Mouse (Mus musculus) liver, adult 10 weeks (tissue): Measurements from ENCODE around the gene Olfr773. TPM values are rescaled to one million over a fixed set of nuclear protein-coding genes. Genes with fewer than 3 reads are reported as not detected.

ENCODE experiments used
- polyA plus RNA-seq: library from polyadenylated mRNA; stranded (reverse); fragments of 350-450 nt; fragmentation: Illumina TruSeq; extraction: RNeasy Lipid Tissue Mini Kit (QIAGEN cat#74804); gene quantifications from one replicate; pipeline ENCODE4 v1.2.3, GENCODE M21; 2014; ENCODE audit warnings: low read depth, low replicate concordance

Olfr773 gene
- polyA plus RNA-seq: not detected

DNA sequence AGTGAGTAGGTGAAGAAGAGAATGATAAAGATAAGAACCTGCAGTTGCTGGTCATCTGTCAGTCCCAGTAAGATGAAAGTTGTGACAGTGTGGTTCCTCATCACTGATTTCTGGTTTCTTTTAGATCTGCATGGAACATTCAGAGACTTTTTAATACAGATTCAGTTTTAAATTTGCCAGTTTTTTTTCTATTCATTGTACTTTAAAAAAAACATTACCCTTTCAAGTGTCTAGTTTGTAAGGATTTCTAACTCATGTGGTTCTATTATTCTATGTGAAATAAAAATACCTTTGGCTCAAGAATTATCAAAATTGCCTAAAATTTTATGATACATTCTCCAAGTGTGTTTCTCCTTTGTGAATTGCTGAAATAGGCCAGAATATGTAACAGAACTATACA is at the start of gene Olfr773:
Gene Olfr773 (minus strand): TSS at position 101 of the 400 bp plus-strand sequence.

GRCm38 (mm10) chr10:129235904-129236303 is 48.7 kb upstream of the Olfr773 start, which contains the start of gene Olfr774:
Gene Olfr774, plus strand, starts transcription at chr10:129236204.

GRCm38 (mm10) chr10:129177821-129178220 is 9.4 kb downstream of the Olfr773 start, which contains the start of gene Olfr772:
Gene Olfr772, minus strand, starts transcription at chr10:129177921.

GRCm38 (mm10) chr10:129164651-129165050 is 22.6 kb downstream of the Olfr773 start, which contains the start of gene Olfr771:
Gene Olfr771, minus strand, starts transcription at chr10:129164751.

GRCm38 (mm10) chr10:129138898-129139297 is 48.3 kb downstream of the Olfr773 start, which contains the start of gene Olfr770:
Gene Olfr770, minus strand, starts transcription at chr10:129138998.

Other genes starting within 250 kb of the Olfr773 start
- gene Mettl7b, start 226.4 kb downstream of the Olfr773 start, polyA plus RNA-seq: 198 TPM
- not detected for gene Olfr9, start 198.0 kb downstream of the Olfr773 start, polyA plus RNA-seq
- not detected for gene Olfr763, start 176.6 kb downstream of the Olfr773 start, polyA plus RNA-seq
- gene Olfr764-ps1, start 147.5 kb downstream of the Olfr773 start, polyA plus RNA-seq: not detected
- gene Olfr765, start 137.4 kb downstream of the Olfr773 start, polyA plus RNA-seq: not detected
- not detected for gene Olfr766-ps1, start 118.4 kb downstream of the Olfr773 start, polyA plus RNA-seq
- gene Olfr767, start 104.5 kb downstream of the Olfr773 start, polyA plus RNA-seq: not detected
- not detected for gene Olfr768, start 88.0 kb downstream of the Olfr773 start, polyA plus RNA-seq
- not detected for gene Olfr769, start 69.6 kb downstream of the Olfr773 start, polyA plus RNA-seq
- not detected for gene Olfr770, start 48.4 kb downstream of the Olfr773 start, polyA plus RNA-seq
- gene Olfr771, start 22.7 kb downstream of the Olfr773 start, polyA plus RNA-seq: not detected
- not detected for gene Olfr772, start 9.5 kb downstream of the Olfr773 start, polyA plus RNA-seq
- gene Olfr774, start 48.8 kb upstream of the Olfr773 start, polyA plus RNA-seq: not detected
- gene Olfr775, start 61.0 kb upstream of the Olfr773 start, polyA plus RNA-seq: not detected
- gene Olfr776, start 71.7 kb upstream of the Olfr773 start, polyA plus RNA-seq: not detected
- not detected for gene Olfr777, start 84.1 kb upstream of the Olfr773 start, polyA plus RNA-seq
- not detected for gene Olfr780, start 130.7 kb upstream of the Olfr773 start, polyA plus RNA-seq
- gene Olfr781, start 141.4 kb upstream of the Olfr773 start, polyA plus RNA-seq: not detected
- not detected for gene Olfr782, start 161.4 kb upstream of the Olfr773 start, polyA plus RNA-seq
- gene Olfr784, start 196.7 kb upstream of the Olfr773 start, polyA plus RNA-seq: not detected
- gene Olfr785, start 218.0 kb upstream of the Olfr773 start, polyA plus RNA-seq: not detected
- not detected for gene Olfr786, start 239.9 kb upstream of the Olfr773 start, polyA plus RNA-seq